Mouse (Mus musculus) layer of hippocampus, adult 2 months (tissue): ENCODE results near the gene Atp2c2. TPM values are rescaled to one million over a fixed set of nuclear protein-coding genes. Genes with fewer than 3 reads are reported as not detected.

Experiments
- DNase-seq, 2 experiments: peaks; one replicate each; pipeline ENCODE4 v3.0.0; 2022; ENCODE audit warnings: low spot score in 2 of 2
- H3K27ac ChIP-seq: fragments of 200-600 bp; 2 replicates; pipeline ENCODE4 v1.8.1; 2022
- H3K4me3 ChIP-seq: fragments of 200-600 bp; 2 replicates; pipeline ENCODE4 v1.8.1; 2022; ENCODE audit warnings: mild to moderate bottlenecking
- CTCF ChIP-seq: fragments of 200-600 bp; conservative IDR thresholded peaks from 2 replicates; pipeline ENCODE4 v1.8.1; 2022; ENCODE audit warnings: antibody characterized with exemption, mild to moderate bottlenecking, moderate library complexity
- total RNA-seq, 2 experiments: library from RNA; stranded (reverse); gene quantifications; 2 replicates each; pipeline ENCODE4 v1.2.3; 2021

Gene Atp2c2
- total RNA-seq, 2 experiments from 2014 or later, result 1.7 to 1.9 TPM

DNA sequence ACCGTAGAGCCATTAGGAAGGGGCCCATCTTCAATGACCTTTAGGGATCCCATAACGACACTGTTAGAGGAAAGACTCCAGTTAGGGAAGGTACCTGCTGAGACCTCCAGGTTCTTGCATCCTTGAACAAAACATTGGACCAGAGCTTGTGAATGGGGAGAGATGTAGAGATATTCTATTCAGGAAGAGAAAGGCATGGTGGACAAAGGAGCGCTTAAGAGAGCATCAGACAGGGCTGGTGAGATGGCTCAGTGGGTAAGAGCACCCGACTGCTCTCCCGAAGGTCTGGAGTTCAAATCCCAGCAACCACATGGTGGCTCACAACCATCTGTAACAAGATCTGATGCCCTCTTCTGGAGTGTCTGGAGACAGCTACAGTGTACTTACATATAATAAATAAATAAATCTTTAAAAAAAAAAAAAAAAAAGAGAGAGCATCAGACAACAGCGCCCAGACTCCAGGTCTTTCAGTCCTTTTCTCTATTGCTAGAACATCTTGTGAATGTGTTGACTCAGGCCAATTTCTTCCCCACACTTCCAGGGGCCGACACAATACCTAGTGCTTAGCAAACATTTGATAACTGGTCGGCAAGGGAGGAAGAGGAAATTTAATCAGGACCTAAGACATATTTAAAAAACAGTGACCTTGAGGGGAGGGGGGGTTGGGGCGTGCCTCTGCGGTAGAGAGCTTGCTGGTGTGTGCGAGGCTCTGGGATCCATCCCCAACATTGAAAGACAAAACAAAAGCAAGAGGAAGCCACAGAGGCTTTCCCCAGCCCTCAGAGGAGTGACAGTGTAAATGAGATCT, 37.5 kb downstream of the Atp2c2 start:
- no peak overlapping the region for H3K4me3 ChIP-seq
- no peak for TF ChIP-seq CTCF
- no peak for DNase-seq
- no peak overlapping the region for H3K27ac ChIP-seq

DNA sequence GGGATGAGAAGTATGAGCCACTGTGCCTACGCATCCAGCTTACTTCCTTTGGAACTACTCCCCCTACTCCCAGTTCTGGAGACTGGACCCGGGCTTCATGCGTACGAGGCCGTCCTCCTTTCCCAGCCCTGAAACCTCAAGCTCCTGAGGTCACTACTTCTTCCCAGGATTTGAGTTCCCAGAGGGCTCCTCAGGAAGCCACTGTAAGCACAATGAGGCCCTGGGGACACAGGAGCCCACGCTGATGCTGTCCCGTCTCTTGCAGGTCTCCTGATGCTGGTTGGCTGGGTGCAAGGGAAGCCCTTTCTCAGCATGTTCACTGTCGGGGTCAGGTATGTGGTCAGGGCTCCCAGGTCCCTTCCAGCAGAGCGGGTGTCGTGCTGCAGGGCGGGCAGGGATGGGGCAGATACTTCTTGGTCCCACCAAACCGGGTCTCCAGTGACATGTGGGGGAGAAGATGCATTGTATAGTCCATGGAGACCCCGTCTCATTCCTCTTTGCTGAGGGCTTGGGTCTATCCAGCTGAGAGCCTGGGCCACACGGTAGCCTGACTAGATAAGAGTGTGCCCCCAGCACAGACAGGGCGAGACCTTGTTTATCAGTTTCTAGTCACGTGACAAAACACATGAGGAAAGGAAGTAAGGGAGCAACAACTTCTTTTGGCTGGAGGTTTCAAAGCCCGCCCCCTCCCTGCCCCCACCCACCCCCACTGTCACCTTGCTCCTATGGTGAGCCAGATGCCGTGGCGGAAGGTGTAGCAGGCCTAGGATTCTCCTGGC, 38.5 kb downstream of the Atp2c2 start:
- no peak for TF ChIP-seq CTCF
- H3K4me3 ChIP-seq, result no peak overlapping the region
- DNase-seq, result no peak
- no peak overlapping the region for H3K27ac ChIP-seq

DNA sequence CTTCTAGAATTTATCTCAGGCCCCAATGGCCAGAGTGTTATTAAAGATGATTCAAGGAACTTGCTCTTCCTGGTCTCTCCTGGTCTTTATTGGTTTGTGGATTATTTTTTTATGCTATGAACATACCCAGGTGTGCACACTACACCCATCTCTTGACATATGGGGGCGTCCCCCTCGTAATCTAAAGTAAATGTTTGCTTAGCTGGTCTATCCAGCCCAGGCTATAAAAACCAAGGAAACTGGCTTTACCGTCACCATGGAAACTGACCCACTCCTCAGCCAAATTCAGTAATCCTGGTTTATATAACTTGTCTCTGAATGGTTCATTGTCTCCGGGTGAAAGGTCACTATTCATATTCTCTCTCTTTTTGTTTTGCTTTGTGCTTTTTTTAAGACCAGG, 40.8 kb downstream of the Atp2c2 start:
- H3K27ac ChIP-seq, result no peak overlapping the region
- no peak for DNase-seq

DNA sequence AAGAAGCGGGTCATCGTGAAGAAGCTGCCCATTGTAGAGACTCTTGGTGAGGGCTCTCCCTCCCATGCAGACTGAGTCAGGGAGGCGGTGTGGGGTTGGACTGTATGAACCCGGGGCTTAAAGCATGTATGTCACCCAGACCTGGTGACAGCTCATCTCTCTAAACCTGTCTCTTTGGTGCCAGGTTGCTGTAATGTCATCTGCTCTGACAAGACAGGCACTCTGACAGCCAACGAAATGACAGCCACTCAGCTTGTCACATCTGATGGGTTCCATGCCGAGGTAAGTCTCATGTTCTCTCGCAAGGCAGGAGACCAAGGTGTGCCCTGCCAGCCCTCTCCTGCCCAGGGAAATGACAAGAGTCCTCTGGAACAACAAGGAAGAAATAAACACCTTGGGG, 42.6 kb downstream of the Atp2c2 start:
- TF ChIP-seq CTCF, result no peak
- no peak overlapping the region for H3K4me3 ChIP-seq
- DNase-seq, result no peak
- no peak overlapping the region for H3K27ac ChIP-seq

More for the DNA sequence above, 40.8 kb downstream of the Atp2c2 start:
- no peak overlapping the region for H3K4me3 ChIP-seq
- TF ChIP-seq CTCF, result no peak

DNA sequence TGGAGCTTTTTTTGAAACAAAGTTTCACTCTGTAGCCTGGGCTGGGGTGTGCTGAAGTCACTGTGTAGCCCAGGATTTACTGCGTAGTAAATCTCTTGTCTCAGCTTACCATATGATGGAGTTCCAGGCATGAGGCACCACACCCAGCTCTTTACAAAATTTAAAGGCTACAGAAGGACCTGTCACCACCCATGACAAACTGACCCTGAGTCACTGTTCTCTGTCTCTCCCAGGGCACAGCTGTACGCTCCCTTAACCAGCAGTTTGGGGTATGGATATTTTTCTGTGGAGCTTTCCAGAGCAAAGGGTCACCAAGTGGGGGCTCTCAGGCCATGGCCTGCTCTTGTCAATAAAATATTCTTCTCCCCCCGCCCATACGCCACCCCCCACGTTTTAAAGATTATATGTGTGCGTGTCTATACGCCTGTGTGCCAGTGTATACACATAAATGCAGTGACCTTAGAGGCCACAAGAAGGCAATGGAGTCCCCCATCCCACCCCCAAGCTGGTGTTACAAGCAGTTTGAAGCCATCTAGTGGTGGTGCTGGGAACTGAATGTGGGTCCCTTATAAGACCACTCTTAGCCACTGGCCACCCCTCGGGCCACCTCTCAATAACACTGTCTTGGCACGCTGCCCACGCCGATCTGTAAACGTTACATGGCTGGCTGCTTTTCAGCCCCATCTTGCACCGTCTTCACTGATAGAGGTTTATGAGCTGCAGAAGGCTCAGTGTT, 43.6 kb downstream of the Atp2c2 start:
- peak in 1 of 2 experiments; percentile 29 for DNase-seq
- TF ChIP-seq CTCF, result peak; percentile 85
- Histone ChIP-seq H3K4me3 (no peak overlapping the region), H3K27ac (no peak overlapping the region)

DNA sequence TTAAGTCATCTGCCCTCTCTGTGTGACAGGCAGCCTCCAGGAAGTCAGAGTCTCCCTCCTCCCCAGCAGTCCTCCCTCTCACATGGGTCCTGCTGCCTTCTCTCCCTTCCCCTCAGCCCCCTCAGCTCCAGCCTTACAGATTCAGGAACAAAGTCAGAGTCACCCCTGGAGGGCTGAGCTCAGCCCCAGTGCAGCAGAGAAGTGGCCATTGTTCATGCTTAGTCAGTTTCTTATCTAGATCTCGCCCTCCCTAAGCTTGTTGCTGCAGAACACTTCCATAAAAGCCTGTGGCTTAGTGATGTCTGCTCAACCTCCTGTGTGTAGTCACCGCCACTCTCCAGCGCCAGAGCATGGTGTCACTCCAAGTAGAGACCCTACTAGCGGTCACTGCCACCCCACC, 44.8 kb downstream of the Atp2c2 start:
- TF ChIP-seq CTCF, result no peak
- DNase-seq, result no peak
- no peak overlapping the region for H3K27ac ChIP-seq
- H3K4me3 ChIP-seq, result no peak overlapping the region

DNA sequence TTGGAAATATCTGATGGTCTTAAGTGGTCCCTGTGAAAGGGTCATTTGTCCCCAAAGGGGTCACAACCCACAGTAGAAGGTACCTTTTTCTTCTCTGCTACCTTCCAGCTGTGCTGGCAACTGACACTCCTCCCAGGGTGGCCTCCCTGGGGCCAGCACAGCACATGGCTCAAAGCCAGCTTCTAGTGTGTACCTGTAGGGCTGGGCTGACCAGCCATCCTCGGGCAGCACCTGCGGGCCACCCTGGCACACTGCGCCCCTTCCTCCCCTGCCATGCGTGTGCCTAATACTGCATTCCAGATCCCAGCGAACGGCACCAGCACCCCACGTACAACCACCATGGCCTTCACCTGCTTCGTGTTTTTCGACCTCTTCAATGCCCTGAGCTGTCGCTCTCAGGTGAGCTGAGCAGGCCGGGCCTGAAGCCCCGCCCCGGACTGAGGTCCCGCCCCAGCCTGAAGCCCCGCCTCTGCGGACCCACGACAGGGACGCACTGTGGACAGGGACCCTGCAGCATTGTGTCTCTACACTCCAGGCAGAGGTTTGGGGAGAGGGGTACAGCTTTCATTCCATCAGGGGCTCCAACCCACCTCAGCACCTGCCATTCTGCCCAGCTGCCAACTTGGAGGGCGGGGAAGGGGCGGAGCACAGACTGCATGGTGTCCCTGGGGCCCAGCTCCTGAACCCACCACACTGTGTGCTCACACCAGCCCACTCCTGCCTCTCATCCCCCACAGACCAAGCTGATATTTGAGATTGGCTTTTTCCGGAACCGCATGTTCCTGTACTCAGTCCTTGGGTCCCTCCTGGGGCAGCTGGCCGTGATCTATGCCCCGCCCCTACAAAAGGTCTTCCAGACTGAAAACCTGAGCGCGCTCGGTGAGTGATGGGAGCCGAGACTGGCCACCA, 55.7 kb downstream of the Atp2c2 start:
- no peak for DNase-seq
- Histone ChIP-seq H3K27ac (no peak overlapping the region), H3K4me3 (no peak overlapping the region)
- no peak for TF ChIP-seq CTCF

DNA sequence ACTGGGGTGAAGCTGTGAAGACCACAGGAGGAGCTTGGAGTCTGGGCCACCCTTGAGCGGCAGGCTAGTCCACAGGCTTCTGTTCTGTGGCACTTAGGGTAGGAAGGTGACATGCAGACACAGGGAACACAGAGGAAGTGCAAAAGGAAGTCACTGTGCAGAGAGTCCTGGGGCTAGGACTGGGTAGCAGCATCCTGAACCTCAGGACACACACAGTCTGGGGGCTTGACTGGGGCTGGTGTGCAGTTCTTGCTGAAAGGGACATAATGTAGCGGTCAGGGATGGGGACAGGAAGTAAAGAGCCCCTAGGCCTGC, 56.3 kb downstream of the Atp2c2 start:
- no peak overlapping the region for H3K4me3 ChIP-seq
- DNase-seq, result no peak
- no peak for TF ChIP-seq CTCF
- no peak overlapping the region for H3K27ac ChIP-seq

DNA sequence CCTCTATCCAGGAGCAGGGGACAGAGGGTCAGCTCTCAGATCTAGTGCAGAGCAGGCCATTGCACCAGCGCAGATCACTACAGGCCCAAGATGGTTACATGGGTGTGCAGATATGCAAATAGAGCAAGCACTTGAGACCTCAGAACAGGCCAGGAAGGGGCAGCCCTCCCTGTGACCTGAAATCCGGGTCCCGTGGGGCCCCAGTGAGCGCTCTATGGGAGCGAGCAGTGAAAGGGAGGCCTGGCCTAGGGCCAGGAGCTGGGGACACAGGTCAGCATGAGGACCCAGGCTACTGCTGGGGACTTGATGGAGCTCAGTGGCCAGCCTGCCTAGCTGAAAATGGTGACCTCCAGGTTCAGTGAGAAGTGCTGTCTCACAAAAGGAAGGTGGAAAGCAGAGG, 56.7 kb downstream of the Atp2c2 start:
- TF ChIP-seq CTCF, result no peak
- Histone ChIP-seq H3K4me3 (no peak overlapping the region), H3K27ac (no peak overlapping the region)
- no peak for DNase-seq

DNA sequence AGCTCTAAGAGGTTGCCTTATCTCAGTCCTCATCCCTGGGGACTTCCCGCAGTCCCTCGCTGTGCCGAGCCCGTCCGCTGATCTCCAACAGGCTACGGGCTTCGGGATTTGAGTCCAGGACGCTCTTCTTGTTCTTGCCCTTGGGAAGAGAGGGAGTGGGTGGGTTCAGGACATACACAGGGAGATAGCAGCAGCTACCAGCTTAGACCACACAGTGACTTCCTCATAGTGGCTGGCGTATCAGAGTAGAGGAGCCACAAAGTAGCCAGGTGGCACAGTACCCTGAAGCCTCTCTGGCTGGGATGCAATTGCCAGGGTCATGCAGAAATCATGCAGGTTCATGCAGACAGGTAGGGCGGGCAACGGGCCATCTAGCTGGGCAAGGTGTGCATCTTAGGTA, 61.9 kb downstream of the Atp2c2 start:
- no peak for DNase-seq
- TF ChIP-seq CTCF, result no peak
- Histone ChIP-seq H3K27ac (no peak overlapping the region), H3K4me3 (no peak overlapping the region)

DNA sequence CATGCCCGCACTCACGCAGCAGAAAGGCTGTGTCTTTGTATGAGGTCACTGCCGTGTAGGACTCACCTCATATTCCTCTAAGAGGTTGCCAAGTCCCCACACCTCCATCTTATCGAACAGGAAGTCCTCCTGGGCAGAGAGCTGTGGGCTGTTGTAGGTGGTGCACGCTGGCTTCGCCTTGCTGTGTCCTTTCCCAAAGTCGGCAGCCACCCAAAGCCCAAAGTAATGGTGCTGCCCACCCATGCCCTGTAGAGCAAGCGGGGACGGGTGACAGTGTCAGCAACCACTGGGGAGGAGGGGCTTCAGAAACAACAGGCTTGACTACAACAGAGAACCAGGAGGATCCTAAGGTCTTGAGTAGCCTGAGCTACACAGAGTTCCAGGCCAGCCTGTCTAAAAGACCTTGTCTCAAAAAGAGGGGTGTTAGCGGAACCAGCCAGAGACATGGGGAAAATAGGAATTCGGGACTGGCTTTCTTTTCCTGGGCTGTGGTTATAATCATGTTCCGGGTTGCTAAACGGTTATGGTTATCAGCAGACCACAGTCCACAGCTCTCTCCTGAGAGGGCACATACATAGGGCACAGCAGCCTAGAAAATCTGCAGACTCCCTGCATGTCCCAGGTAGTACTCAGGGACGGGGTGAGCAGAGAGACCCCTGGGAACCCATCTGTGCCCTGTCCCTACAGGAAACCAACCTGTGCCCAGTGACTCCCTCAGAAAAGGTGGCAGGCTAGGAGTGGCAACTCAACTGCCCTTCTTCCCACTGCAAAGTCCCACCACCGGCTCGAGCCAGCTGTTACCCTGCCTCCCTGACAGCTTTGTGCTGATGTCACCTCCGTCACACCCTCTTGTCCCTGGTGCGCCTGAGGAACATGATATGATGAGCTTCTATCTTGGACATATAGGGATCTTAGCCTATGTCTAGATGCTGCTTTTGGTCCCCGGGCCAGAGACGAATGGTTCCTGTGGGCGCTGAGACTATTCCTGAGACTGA, 62.7 kb downstream of the Atp2c2 start:
- no peak overlapping the region for H3K4me3 ChIP-seq
- TF ChIP-seq CTCF, result no peak
- DNase-seq, result no peak
- no peak overlapping the region for H3K27ac ChIP-seq
